Mouse (Mus musculus): ENCODE data around the gene Jdp2. TPM values are rescaled to one million over a fixed set of nuclear protein-coding genes. Genes with fewer than 3 reads are reported as not detected.

Jdp2 gene
- polyA plus RNA-seq, 1 experiment from 2014 or later: 0.89 TPM

DNA sequence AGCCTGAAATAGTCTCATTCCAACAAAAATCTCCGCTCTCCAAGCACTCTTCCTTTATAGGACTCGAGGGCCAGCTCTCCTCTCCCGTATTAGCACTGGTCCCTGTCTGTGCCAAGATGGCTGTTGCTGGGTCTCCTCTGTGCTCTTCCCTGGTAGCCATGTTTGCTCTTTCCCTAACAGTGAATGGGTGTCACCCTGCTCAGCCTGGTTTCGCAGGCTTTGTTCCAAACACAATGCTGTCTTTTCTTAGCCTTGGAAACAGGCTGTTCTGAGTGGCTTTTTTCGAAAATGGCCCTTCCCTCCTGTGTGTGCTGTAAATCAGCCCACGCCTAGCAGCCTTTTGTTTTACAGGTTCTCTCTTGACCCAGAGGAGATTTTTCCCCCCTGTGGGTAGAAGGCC is 22.2 kb downstream of the Jdp2 start:
- no peak for ATAC-seq (ENCODE audit: insufficient read depth, low FRiP score, low read depth)
- H3K4me3 ChIP-seq (replicated peaks): no peak overlapping the region
- H3K27me3 ChIP-seq (replicated peaks): no peaks in the 10 kb centered on the region
- 80% methylated on average over 6 of the region's 6 CpGs for WGBS
- H3K27ac ChIP-seq: no peak overlapping the region
- no peak overlapping the region for H3K9ac ChIP-seq
- no peaks in the 10 kb centered on the region for H3K9me3 ChIP-seq
- H3K4me1 ChIP-seq: peaks cover 19% of the 10 kb centered on the region; the same call in 1 of the 2 replicates
- H3K36me3 ChIP-seq: no peaks in the 10 kb centered on the region; the same call in 1 of the 2 replicates
- H3K4me2 ChIP-seq: no peak overlapping the region

DNA sequence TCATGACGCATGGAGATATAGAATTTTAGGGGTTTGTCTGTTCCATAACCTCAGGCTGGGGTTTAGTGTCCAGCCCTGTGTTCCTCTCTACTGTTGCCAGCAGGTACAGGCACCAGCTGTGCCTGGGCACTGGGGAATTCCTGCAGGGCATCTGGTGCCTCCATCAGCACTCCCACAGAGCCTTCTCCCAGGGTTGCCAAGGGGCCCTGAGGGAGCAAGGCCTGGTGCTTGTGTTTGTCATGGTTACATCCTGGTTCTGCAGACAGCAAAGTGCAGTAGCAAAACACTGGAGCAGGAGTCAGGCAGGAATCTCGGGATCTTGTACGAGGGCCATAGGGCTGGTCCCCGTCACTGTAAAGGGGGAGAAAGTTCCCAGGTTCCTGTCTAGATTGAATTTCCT is 22.8 kb downstream of the Jdp2 start:
- Histone ChIP-seq H3K4me1 (peaks cover 19% of the 10 kb centered on the region; the same call in 1 of the 2 replicates), H3K27ac (no peak overlapping the region), H3K27me3 (replicated peaks) (no peaks in the 10 kb centered on the region), H3K9me3 (no peaks in the 10 kb centered on the region), H3K36me3 (no peaks in the 10 kb centered on the region; the same call in 1 of the 2 replicates), H3K9ac (no peak overlapping the region), H3K4me3 (replicated peaks) (no peak overlapping the region), H3K4me2 (no peak overlapping the region)
- no peak for ATAC-seq (ENCODE audit: insufficient read depth, low FRiP score, low read depth)
- 81% methylated on average over 4 of the region's 4 CpGs for WGBS

DNA sequence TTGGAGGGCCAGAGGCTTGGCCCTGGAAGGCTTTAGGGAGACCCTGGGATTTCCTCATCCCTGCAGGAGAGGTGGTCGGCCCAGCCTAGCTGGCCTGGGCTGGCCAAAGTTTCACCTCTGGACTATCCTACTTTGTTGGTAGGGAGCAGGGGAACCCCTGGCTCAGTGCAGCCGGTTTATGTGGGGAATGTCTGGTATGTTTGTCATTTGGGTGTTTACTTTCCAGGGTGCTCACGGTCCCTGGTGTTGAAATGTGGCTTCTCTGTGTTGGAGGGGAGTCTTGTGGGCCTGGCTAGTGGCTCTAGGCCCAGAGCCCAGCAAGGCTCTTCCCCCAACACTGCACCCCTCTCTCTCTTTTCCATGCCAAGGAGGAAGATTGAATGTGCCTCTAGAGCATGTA is 24.9 kb downstream of the Jdp2 start:
- no peak overlapping the region for H3K4me2 ChIP-seq
- no peak overlapping the region for H3K27ac ChIP-seq
- ATAC-seq (ENCODE audit: insufficient read depth, low FRiP score, low read depth): no peak

DNA sequence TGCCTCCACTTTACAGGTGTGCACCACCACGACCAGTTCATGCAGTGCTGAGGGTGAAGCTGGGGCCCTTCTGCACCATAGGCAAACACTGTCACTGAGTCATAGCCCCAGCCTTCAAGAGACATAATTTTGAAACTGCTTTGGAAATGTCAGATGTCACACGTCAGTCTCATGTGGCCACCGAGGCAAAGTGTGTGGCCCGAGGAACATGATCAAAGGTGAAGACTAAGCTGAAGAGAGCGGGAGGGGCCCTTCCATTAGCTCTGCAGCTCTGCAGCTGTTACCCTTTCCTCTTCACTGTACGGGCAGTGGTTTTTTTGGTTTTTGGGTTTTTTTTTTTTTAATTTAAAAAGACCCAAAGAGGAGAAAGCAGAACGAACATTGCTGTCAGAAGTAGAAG is 25.8 kb downstream of the Jdp2 start:
- Histone ChIP-seq H3K4me3 (replicated peaks) (no peak overlapping the region), H3K4me1 (peaks cover 24% of the 10 kb centered on the region), H3K36me3 (no peaks in the 10 kb centered on the region; the same call in 1 of the 2 replicates), H3K27ac (no peak overlapping the region), H3K27me3 (replicated peaks) (no peaks in the 10 kb centered on the region), H3K4me2 (no peak overlapping the region), H3K9ac (no peak overlapping the region), H3K9me3 (no peaks in the 10 kb centered on the region)
- no peak for ATAC-seq (ENCODE audit: insufficient read depth, low FRiP score, low read depth)
- WGBS: 58% methylated on average over 7 of the region's 7 CpGs

More for the DNA sequence above, 24.9 kb downstream of the Jdp2 start:
- Histone ChIP-seq H3K9me3 (no peaks in the 10 kb centered on the region), H3K4me1 (peaks cover 23% of the 10 kb centered on the region; the same call in 1 of the 2 replicates), H3K4me3 (replicated peaks) (no peak overlapping the region), H3K9ac (no peak overlapping the region), H3K27me3 (replicated peaks) (no peaks in the 10 kb centered on the region), H3K36me3 (no peaks in the 10 kb centered on the region; the same call in 1 of the 2 replicates)
- WGBS: 22% methylated on average over 3 of the region's 3 CpGs

DNA sequence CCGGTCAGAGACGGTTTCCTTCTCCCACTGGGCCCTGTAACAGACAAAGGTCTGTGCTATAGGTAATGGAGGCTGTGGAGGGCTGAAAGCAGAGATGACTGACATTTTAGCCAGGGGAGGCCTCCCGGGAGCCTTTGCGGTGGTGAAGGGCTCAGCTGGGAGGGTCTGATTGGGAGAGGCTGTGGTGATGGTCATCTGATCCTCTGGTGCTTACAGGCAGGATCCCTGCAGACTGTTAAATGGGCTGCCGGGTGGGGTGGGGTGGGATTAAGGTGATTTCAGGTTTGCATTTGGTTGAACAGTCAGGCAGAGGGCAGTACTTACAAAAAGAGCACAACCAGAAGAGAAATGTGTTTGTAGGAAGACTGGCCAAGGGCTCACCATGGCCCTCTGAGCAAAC is 27.0 kb downstream of the Jdp2 start:
- H3K9ac ChIP-seq: no peak overlapping the region
- H3K27me3 ChIP-seq (replicated peaks): no peaks in the 10 kb centered on the region
- no peak overlapping the region for H3K4me2 ChIP-seq
- no peak overlapping the region for H3K27ac ChIP-seq
- no peaks in the 10 kb centered on the region for H3K9me3 ChIP-seq
- WGBS: 53% methylated on average over 5 of the region's 5 CpGs
- H3K4me3 ChIP-seq (replicated peaks): no peak overlapping the region
- no peak for ATAC-seq (ENCODE audit: insufficient read depth, low FRiP score, low read depth)
- no peaks in the 10 kb centered on the region; the same call in 1 of the 2 replicates for H3K36me3 ChIP-seq
- H3K4me1 ChIP-seq: peaks cover 26% of the 10 kb centered on the region

DNA sequence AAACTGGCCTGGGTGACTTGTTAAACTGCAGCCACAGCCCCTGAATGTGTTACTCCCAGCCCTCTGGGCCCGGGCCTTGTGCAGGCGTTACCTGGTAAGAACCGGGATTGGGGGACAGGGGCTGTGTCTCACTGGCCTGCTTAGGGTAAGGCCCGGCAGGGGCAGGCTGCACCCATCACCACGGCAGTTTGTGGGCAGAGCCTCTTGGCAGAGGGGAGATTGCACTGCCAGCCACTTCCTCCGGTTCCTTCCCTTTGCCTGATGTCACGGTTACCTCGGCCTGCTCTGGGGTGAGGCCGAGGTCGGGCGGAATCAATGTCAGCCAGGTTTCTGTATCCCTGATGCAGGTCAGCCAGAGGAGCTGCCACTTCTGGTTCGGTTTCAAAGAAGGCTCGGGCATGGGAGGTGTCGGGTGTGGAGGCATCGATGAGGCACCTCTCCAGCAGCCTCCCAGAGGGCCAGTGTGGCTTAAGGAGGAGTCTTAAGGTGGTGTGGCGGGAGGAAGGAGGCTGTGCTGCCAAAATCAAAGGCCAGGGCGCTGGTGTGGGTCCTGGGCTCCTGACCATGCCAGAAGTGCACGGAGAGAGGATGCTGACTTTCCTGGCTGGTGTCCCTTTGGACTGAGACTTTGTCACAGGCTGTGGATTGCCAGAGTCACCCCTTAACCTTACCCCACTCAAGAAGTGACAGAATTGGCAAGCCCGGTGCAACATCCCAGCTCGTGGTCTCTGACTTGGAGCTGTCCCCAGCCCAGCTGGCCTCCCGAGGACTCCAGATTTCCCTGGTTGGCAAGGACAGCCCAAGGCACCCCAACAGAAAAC is 31.0 kb downstream of the Jdp2 start:
- no peak overlapping the region for H3K9ac ChIP-seq
- peaks cover 11% of the 10 kb centered on the region; the same call in 1 of the 2 replicates for H3K36me3 ChIP-seq
- H3K9me3 ChIP-seq: no peaks in the 10 kb centered on the region
- no peak overlapping the region for H3K27ac ChIP-seq
- H3K4me1 ChIP-seq: peaks cover 7% of the 10 kb centered on the region; the same call in 1 of the 2 replicates
- ATAC-seq (ENCODE audit: insufficient read depth, low FRiP score, low read depth): no peak
- WGBS: 54% methylated on average over 21 of the region's 21 CpGs
- no peak overlapping the region for H3K4me2 ChIP-seq
- H3K27me3 ChIP-seq (replicated peaks): no peaks in the 10 kb centered on the region
- H3K4me3 ChIP-seq (replicated peaks): no peak overlapping the region

DNA sequence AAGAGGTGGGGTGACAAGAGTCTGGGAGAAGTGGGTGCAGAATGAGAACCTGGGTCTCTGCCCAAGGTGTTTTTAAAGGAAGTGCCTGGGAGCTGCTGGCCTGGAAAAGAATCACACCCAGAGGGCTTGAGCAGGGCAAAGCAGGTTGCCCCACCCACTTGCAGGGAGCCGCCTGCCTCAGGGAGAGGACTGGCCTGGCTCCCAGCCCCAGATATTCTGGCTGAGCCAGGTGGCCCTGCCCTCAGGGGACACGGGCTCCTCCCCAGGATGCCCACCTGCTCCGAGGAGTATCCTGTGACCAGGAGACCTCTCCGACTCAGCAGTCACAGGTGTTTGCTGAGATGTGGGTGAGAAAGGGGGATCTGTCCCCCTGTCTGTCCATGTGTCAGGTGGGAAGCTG is 32.4 kb downstream of the Jdp2 start:
- no peaks in the 10 kb centered on the region for H3K9me3 ChIP-seq
- no peak overlapping the region for H3K4me2 ChIP-seq
- WGBS: 68% methylated on average over 4 of the region's 4 CpGs
- peak; percentile 29; the same call in 1 of the 2 replicates for ATAC-seq (ENCODE audit: insufficient read depth, low FRiP score, low read depth)
- no peak overlapping the region for H3K9ac ChIP-seq
- no peaks in the 10 kb centered on the region for H3K27me3 ChIP-seq (replicated peaks)
- peaks cover 7% of the 10 kb centered on the region; the same call in 1 of the 2 replicates for H3K4me1 ChIP-seq
- H3K4me3 ChIP-seq (replicated peaks): no peak overlapping the region
- peaks cover 11% of the 10 kb centered on the region; the same call in 1 of the 2 replicates for H3K36me3 ChIP-seq
- no peak overlapping the region for H3K27ac ChIP-seq

DNA sequence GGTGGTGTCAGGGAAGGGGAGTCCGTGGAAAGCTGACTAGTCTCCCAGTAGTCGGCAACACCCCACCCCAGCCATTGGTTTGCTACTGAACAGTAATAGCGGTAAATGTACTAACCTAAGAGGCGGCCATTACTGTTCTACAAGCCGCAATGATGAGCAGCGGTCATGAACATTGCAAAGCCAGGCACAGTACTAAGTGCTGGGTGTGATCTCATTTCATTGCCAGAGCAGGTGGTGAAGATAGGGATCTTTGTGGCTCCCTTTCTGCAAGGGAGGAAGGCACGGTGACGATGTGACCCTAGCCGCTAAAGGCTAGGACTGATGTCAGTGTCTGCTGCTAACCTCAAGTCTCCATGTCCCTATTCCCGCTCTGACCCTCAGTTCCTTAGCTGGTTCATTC is 33.5 kb downstream of the Jdp2 start:
- Histone ChIP-seq H3K27ac (no peak overlapping the region), H3K4me1 (peaks cover 7% of the 10 kb centered on the region; the same call in 1 of the 2 replicates), H3K36me3 (peaks cover 11% of the 10 kb centered on the region; the same call in 1 of the 2 replicates), H3K4me3 (replicated peaks) (no peak overlapping the region), H3K9me3 (no peaks in the 10 kb centered on the region), H3K9ac (no peak overlapping the region), H3K4me2 (no peak overlapping the region), H3K27me3 (replicated peaks) (no peaks in the 10 kb centered on the region)
- ATAC-seq (ENCODE audit: insufficient read depth, low FRiP score, low read depth): no peak
- WGBS: 92% methylated on average over 10 of the region's 10 CpGs

DNA sequence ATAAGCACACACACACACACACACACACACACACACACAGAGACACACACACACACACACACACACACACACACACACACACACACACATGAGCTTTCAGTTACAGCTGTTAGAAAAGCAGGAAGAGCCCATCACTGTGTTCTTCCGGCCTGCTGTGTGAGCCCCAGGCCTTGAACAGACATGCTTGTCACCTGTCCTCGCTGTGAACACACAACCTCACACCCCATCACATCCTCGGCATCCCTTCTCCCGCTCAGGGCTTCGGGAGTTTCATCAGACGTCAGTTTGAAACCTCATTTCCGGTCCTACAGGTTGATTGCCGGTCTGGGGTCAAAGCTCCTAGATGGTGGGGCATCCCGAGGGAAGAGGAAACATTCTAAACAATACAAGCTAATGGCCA is 39.1 kb downstream of the Jdp2 start:
- WGBS: 70% methylated on average over 9 of the region's 9 CpGs
- no peak overlapping the region for H3K27ac ChIP-seq

DNA sequence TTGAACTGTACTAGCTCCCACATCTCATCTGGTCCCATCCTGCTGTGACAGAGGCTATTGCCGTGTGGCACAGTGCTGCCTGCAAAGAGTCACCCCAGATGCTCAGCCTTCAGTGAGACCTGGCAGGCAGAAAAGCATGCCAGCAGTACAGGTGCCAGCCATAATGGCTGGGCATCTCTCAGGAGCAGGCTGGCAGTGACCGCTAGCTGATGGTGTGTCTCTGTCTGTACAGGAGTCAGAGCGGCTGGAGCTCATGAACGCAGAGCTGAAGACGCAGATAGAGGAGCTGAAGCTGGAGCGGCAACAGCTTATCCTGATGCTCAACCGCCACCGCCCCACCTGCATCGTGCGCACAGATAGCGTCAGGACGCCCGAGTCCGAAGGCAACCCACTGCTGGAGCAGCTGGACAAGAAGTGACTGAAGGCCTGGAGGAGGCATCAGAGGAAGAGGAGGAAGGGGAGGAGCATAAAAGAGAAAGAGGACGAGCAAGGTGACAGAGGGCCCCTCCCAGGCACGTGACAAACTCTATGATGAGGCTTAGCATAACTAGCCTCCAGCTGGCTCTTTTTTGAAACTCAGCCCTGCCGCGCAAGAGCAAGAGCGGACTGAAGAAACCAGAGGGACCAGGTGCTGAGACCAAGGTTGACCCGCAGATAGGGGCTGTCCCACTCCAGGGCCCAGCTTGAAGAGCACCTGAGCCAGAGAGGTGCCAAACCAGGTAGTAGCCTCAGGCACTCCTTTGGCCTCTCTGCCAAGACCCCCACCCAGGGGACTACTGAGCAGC is 39.9 kb downstream of the Jdp2 start:
- H3K9ac ChIP-seq: no peak overlapping the region
- H3K4me1 ChIP-seq: peaks cover 25% of the 10 kb centered on the region
- H3K36me3 ChIP-seq: peaks cover 8% of the 10 kb centered on the region; the same call in 1 of the 2 replicates
- ATAC-seq (ENCODE audit: insufficient read depth, low FRiP score, low read depth): peak; percentile 44
- H3K4me3 ChIP-seq (replicated peaks): no peak overlapping the region
- H3K9me3 ChIP-seq: no peaks in the 10 kb centered on the region
- 71% methylated on average over 20 of the region's 20 CpGs for WGBS
- peak overlapping the region; percentile 10; the same call in 1 of the 2 replicates for H3K4me2 ChIP-seq
- peak overlapping the region; percentile 71 for H3K27ac ChIP-seq
- no peaks in the 10 kb centered on the region for H3K27me3 ChIP-seq (replicated peaks)

More for the DNA sequence above, 39.1 kb downstream of the Jdp2 start:
- Histone ChIP-seq H3K4me1 (peaks cover 25% of the 10 kb centered on the region), H3K9me3 (no peaks in the 10 kb centered on the region), H3K9ac (no peak overlapping the region), H3K4me2 (no peak overlapping the region), H3K27me3 (replicated peaks) (no peaks in the 10 kb centered on the region), H3K4me3 (replicated peaks) (no peak overlapping the region), H3K36me3 (peaks cover 11% of the 10 kb centered on the region; the same call in 1 of the 2 replicates)
- ATAC-seq (ENCODE audit: insufficient read depth, low FRiP score, low read depth): no peak

DNA sequence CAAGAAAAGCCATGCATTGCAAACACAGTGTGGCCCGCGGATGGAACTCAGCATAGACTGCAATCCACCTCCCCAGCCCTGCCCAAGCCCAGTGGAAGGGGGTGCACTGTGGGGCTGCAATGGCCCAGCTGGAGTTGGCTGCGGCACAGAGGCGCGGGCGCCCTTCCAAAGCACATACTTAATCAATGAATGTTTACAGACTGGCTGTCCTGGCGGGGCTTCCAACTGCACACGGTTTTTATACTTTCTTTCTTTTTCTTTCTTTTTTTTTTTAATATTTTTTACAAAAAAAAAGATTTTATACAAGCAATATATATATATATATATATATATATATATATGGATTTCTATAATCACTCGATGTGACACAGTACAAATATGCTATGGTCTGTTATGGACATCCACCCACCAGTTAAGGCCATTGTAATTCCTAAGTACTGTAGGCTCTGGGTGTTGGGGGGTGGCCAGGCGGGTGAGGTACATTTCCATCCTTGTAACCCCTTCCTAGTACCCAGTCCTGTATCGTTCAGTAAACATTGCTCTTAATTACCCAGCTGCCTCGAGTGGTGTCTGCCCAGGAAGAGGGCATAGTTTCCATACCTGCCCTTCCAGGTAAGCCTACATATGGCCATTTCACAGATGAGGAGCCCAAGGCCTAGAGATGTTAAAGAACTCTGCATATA is 40.6 kb downstream of the Jdp2 start:
- Histone ChIP-seq H3K36me3 (peaks cover 1% of the 10 kb centered on the region; the same call in 1 of the 2 replicates), H3K4me3 (replicated peaks) (no peak overlapping the region), H3K4me2 (peak overlapping the region; percentile 10; the same call in 1 of the 2 replicates), H3K9ac (no peak overlapping the region), H3K27ac (peak overlapping the region; percentile 71), H3K27me3 (replicated peaks) (no peaks in the 10 kb centered on the region), H3K9me3 (no peaks in the 10 kb centered on the region), H3K4me1 (peaks cover 25% of the 10 kb centered on the region)
- ATAC-seq (ENCODE audit: insufficient read depth, low FRiP score, low read depth): peak; percentile 72
- 40% methylated on average over 12 of the region's 12 CpGs for whole genome bisulfite sequencing
